Mouse (Mus musculus) ES-E14 (cell line): ENCODE data around the gene Tmem256.

Experiments
- CHD2 ChIP-seq: IDR thresholded peaks from 2 replicates; pipeline ENCODE4 v1.6.1; 2014; ENCODE audit warnings: mild to moderate bottlenecking, low read depth, low read length, inconsistent platforms
- MAFK ChIP-seq: IDR thresholded peaks from 2 replicates; pipeline ENCODE4 v1.6.1; 2014; ENCODE audit warnings: mild to moderate bottlenecking, low read depth, low read length, inconsistent platforms; ENCODE audit not compliant: insufficient read depth

- no peak for TF ChIP-seq MAFK
- TF ChIP-seq CHD2: no peak
These were observed 33.5 kb downstream of the Tmem256 start for GRCm38 (mm10) chr11:69871822-69872221.
